Mouse (Mus musculus) natural killer cell, adult 2 months (primary cell): ENCODE results near the gene Apol11b.
"Not testable (repeated sequence)": the region's sequence is repeated elsewhere in the genome, so short reads cannot be mapped to it uniquely, and the experiment has no call there.

Source experiments
- DNase-seq, 2 experiments: peaks; one replicate each; pipeline ENCODE4 v3.0.0; 2022; ENCODE audit warnings: low spot score in 2 of 2

Gene Apol11b

DNA sequence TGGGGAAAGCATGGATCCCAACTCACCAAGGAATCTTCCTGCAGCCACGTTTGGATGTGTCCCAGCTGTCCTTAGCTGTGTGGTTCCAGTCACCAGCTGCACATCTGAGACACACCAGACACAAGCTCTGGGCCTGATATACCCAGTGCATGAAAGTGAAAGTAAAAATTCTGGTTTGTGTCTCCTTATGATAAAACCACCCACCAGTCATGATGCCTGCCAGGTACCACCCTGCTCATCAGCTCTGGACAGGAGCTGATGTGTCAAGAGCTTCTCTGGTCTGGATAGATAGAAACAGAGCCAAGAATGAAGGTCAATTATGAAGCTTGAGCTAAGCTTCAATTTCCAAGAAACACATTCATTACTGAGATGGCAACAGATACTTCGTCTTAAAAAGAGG is at the start of gene Apol11b:
TSS of gene Apol11b (minus strand) at position 111 of the 400 bp plus-strand sequence.
- DNase-seq, result not testable (repeated sequence)

GRCm38 (mm10) chr15:77691532-77692311 is 48.6 kb upstream of the Apol11b start:
- not testable (repeated sequence) for DNase-seq

DNA sequence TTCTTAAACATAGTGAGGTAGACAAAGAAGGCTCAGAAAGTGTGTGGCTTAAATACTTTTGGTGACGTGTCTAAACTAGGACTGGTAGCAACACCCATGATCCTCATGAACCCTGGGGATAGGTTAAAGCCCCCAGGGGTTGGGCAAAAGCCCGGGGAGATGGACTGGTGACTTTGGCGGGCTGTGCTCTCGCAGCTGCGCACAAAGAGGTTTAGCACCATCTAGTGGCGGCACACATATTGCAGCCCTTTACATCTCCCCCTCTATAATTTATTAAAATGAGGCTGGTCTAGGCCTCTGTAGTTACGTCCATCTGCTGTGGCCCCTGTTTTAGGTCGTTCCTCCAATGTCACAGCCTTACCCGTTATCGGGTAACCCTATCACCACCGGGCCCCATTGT is 40.9 kb upstream of the Apol11b start:
- DNase-seq, result peak; percentile 31 to 42

DNA sequence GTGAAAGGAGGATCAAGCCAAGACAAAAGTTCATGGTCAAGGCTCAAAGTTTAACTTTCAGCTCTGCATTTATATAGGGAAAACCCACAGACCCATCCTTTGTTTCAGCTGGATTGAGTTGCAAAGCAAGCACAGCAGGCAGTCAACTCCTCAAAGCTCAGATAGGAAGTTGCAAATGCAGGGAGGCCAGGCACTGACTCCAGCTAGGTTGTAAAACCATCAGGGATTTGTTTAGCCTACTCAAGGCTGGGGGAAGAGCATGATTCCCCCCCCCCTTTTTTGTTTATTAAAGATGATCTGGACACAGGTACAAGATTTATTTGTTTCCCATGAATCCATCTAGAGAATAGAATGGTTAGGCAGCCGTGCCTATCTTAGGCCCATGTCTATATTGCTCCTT is 31.0 kb upstream of the Apol11b start:
- not testable (repeated sequence) for DNase-seq

DNA sequence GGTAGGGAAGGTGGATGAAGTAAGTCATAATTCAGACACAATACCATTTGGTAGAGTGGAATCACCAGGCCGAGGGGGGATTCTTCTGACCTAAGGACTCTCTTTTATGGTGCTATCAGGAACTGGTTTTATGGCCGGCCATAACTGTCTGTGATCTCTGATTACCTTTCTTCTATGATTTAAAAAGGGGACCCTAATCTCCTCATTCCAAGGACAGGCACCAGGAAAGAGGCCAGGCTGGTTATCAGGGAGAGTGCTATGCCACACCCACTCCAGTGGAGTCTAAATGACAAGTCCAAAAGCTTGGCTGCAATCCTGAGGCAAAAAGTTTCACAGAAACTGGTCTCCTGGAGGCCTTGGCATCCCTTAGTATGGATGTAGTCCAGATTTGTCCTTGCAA is 18.8 kb upstream of the Apol11b start:
- DNase-seq, result not testable (repeated sequence)

DNA sequence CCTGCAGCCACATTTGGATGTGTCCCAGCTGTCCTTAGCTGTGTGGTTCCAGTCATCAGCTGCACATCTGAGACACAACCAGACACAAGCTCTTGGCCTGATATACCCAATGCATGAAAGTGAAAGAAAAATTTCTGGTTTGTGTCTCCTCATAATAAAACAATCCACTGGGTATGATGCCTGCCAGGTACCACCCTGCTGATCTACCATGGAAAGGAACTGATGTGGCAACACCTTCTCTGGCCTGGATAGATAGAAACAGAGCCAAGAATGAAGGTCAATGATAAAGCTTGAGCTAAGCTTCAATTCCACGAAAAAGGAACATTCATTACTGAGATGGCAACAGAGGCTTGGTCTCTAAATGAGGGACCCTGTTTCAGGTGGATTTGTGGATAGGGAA is 16.7 kb upstream of the Apol11b start:
- DNase-seq, result not testable (repeated sequence)

- not testable (repeated sequence) for DNase-seq
Observed at GRCm38 (mm10) chr15:77651143-77651542, 8.1 kb upstream of the Apol11b start.

- DNase-seq, result not testable (repeated sequence)
Observed at GRCm38 (mm10) chr15:77629822-77630221, 13.3 kb downstream of the Apol11b start.

DNA sequence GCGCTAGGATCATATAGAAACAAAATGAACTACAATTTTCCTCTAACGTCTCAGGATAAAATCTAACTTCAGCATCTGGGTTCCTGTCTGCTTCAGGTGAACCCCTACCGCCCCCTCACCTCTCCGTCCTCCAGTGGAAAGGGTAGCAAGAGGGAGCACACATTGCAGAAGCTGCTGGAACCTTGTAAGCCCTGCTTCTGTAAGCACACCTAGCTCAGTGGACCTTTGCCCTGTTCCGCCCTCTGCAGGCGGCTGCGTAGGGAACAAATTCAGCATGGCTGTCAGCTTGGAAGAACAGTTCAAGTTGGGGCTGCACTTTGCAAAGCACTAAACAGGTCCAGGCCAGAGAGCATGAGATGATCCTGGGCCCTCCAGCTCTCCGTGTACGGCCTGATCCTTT is 14.4 kb downstream of the Apol11b start:
- DNase-seq, result not testable (repeated sequence)

DNA sequence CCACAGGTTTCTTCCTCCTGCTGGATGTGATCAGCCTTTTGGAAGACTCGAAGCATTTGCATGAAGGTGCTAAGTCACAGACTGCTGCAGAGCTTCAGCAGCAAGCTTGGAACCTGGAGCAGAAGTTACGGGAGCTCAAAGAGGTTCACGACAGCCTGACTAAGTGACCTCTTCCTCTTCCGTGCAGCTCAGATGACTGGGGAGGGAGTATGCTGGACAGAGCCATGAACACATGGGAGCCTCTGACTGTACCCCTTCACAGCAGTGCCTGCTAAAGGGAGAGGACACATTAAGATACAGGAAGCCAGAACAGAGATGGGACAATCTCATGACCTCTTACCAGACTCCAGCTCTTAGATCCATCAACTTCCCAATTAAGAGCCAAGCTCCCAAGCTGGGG is 16.6 kb downstream of the Apol11b start:
- not testable (repeated sequence) for DNase-seq

DNA sequence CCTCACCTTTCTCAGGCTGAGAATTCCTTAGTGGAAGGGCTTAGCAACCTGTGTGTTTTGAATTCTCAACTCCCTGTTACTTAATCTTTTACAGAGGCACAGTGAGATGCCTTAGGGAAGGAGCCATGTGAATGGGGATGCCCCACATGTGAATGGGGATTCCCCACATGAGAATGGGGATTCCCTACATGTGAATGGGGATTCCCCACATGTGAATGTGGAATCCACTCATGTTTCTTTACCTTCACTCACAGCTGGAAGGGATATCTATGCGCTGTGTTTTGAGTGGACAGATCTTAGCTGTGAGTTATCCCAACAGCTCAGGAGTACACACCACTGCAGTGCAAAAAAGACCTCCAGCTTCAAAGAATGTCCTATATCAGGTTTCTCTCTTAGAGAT is 18.4 kb downstream of the Apol11b start:
- DNase-seq, result no peak

- no peak for DNase-seq
Observed at GRCm38 (mm10) chr15:77606069-77606468, 37.0 kb downstream of the Apol11b start.

DNA sequence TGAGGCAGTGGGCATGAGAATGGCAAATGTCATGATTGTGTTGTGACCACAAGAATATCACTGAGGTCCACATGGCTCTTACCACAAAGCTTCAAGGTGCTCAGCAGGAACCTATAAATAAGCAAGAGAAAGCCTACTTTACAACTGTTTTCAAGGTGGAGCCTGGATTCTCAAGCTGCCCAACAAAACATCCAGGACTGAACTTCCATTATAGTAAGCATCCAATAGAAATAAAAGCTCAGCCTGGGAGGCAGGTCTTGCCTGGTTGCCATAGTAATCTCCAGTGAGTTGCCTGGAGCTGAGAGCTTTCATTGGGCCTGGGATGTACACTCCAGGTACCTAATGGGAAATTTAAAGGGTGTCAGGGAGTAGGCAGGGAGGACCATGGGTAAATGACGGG is 44.1 kb downstream of the Apol11b start, which contains the start of gene Gm36245:
TSS of gene Gm36245 (plus strand) at position 301 of the 400 bp plus-strand sequence.
- DNase-seq, result no peak

- no peak for DNase-seq
Observed at GRCm38 (mm10) chr15:77598429-77598828, 44.7 kb downstream of the Apol11b start.

GRCm38 (mm10) chr15:77595961-77596360 is 47.1 kb downstream of the Apol11b start, which contains the start of gene Apol10b:
Apol10b (minus strand) TSS chr15:77596125.
- DNase-seq, result no peak

DNA sequence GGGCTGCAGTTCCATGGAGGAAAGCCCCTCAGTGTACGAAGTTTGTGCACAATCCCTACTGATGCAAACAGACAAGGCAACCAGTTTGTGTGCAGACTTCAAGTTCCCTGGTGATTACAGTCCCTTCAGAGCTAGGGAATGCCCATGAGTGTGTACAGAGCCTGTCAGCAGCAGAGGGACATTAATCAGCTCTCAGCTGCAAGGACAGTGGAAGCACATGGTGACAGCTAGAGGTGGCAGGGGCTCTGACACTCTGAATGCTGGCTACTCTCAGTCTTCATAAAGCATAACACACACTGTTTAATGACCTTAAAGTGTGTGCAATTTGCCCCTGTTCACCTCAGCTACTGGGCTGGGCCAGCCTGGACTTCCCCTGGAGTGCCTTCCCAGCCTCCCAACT is 49.5 kb downstream of the Apol11b start:
- DNase-seq, result no peak

DNA sequence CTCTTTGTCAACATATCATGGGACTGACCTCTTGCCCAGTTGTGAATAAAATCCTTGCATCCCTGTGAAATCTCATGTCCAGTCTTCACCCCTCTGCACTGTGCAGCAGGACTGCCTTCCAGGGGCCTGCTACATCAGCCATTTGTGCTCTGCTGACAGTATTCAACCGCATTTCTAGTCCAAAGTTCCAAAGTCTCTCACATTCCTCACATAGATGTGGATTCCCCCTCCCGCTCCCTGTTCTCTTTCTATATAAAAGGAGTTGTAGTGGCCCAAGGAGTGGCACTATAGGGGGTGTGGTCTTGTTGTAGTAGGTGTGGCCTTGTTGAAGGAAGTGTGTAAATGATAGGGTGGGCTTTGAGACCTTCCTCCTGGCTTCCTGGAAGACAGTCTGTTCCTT is 52.2 kb downstream of the Apol11b start:
- DNase-seq, result no peak

DNA sequence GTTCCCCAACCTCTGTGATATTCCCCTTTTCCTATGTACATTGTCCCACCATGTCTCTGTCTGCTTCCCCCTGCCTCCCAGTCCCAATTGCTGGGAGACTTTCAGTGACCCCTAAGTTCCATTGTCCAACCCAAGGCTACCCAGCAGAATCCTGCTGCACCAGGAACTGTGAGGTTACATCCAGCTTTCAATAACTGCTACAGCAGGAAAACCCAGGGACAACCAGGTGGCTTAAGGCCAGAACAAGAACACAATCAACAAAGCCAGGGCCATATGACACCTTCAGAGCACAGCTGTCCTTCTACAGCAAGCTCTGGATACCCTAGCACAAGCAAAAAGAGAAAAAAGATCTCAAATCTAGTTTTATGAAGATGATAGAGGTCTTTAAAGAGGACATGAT is 54.1 kb downstream of the Apol11b start:
- no peak for DNase-seq

DNA sequence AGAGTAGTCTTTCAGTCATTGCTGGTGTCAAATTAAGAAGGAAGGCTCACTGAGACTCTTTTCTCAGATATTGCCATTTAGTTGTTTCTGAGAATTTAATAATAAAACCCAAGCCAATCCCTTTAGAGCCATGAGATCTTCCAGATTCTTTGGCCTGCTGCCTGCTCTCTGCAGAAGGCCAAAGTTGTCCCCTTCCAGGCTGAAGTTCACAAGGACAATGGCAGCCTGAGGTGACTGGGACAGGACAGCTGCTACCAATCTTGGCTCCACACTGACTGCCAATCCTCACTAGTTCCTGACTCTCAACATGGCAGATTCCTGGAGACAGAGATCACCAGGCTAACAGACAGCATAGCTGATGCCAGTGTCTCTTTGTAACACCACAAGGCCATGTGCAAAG is 56.1 kb downstream of the Apol11b start:
- no peak for DNase-seq
